Mouse (Mus musculus): Measurements from ENCODE around the gene Nr5a1.
A peak's percentile ranks its signal among the peaks of the same experiment; 100 is the strongest.

The Nr5a1 gene

DNA sequence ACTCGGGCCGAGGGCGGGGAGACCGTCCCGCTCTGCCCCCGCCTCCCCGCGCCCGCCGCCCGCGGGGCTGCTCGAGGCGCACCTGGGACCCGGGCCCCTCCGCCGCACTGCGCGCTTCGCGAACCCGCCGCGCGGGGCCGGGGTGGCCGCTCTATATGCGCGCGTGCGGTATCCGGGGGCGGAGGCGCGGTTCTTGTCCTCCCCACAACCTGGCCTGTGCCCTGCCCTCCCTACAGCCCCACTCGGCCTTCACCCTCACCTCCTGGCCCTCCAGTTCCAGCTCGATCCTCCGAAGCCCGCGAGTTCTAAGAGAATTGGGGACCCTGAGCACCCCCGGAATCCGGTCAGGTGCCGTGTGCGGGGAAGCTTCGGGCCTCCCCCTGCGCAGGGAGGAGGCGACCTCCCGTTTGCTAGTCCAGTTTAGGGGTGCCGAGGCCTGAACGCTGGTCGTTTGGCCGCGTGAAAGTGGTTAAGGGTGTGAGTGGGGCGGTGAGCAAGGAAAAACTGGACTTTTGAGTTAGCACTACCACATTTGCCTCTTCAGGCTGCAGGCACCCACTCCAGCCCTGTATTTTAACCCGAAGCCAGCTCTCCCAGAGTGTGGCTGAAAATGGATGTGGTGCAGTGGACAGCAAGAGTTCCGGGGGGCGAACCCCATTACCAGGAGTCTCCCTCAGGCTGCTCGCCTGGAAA lies 2.1 kb downstream of the Nr5a1 start:
- no peaks in the 10 kb centered on the region for H3K36me3 ChIP-seq (ENCODE audit: control insufficient read depth, insufficient read depth, low read length, poor library complexity, severe bottlenecking)
- DNase-seq (ENCODE audit: low read depth, low spot score) = no peak
- no peaks in the 10 kb centered on the region for H3K27me3 ChIP-seq (ENCODE audit: control insufficient read depth, insufficient read depth, low read length, poor library complexity, severe bottlenecking)

DNA sequence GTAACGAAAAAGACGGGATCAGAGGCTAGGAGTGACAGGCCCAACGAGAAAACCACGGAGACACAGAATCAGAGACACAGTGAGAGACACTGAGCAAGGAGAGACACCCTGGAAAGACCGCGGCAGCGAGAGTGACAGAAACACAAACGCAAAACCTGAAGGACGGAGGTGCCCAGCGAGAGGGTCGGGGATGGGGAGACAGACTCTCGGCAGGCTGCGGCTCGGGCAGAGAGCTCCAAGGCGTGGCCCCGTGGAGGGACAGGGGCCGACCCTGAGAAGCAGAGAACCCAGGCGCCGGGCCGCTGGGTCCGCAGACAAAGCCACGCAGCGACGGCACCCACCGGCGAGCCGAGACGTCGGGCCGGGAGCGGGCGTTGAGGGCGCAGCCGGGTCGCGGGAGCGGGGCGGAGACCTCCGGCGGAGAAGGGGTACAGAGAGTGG lies 2.9 kb downstream of the Nr5a1 start:
- Histone ChIP-seq H3K36me3 (ENCODE audit: control insufficient read depth, insufficient read depth, low read length, poor library complexity, severe bottlenecking) (no peaks in the 10 kb centered on the region), H3K27me3 (ENCODE audit: control insufficient read depth, insufficient read depth, low read length, poor library complexity, severe bottlenecking) (no peaks in the 10 kb centered on the region)
- no peak for DNase-seq (ENCODE audit: low read depth, low spot score)

DNA sequence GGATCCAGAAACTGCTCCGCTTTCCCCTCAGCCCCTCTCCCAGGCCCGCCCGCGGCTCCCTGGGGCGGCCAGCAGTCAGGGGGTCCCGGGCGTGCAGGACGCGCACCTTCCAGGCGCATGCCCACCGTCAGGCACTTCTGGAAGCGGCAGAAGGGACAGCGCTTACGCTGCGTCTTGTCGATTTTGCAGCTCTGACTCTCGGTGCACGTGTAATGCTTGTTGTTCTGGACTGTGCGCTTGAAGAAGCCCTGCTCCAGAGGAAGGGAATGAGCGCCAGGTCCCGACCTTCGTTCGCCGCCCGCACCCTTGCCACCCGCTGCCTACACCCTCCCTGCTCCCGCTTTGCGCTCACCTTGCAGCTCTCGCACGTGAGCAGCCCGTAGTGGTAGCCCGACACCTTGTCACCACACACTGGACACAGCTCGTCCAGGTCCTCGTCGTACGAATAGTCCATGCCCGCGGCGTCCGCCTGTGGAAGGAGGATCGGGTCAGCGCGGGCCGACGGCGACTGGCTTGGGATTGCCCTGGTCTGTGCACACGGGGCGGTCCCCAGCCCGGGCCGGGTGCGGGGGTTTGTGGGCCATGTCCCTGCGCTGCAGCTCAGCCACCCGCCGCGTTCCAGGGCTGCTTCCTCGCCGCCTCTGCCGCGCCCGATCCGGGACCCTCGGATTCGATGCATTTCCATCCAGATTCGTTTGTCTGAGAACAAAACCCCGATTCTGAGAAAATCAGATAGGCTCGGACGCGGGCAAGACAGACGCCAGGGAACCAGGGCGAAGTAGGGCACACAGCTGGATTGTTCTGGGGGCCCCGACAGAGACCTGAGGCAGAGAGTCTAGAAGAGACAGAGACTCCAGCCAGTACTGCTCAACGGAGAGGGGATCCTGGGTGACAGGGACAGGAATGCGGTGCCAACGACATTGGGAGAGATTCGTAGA lies 3.8 kb downstream of the Nr5a1 start:
- no peak for DNase-seq (ENCODE audit: low read depth, low spot score)
- no peaks in the 10 kb centered on the region for H3K36me3 ChIP-seq (ENCODE audit: control insufficient read depth, insufficient read depth, low read length, poor library complexity, severe bottlenecking)
- no peaks in the 10 kb centered on the region for H3K27me3 ChIP-seq (ENCODE audit: control insufficient read depth, insufficient read depth, low read length, poor library complexity, severe bottlenecking)

DNA sequence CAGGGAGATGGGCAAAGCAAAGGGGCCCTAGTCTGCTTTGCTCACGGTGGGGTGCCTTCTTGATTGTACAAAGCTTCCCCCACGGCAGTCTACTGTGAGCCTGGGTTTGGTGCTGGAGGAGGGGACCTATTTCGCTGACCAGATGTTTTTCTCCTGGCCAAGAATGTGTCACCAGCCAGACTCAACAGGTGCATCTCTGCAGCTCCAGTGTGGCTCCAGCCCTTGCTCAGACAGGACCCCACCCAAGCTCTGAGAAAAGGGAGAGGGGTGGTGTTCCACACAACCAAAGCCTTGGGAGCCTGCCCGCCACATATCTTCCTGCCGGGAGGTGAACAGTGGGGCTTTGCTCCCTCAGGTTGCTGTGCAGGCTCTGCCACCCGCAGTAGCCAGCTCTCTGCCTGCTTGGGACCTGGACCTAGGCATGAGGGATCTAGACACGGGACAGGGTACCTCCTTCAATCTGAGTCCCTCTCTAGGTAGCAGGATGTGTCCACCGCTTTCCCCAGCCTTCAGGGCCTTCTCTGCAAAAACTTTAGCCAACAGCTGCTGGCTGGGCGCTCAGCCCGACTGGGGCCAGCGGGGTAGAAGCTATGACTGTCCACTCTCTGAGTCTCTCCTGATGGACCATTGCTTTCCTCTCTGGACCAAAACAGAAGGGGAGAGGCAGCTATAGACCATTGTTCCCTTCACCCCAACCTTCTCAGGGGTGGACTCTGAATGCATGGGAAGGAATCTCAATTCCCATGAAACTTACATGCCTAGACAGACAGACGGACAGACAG lies 5.2 kb downstream of the Nr5a1 start:
- no peak for DNase-seq (ENCODE audit: low read depth, low spot score)
- H3K27me3 ChIP-seq (ENCODE audit: control insufficient read depth, insufficient read depth, low read length, poor library complexity, severe bottlenecking) = no peaks in the 10 kb centered on the region
- H3K36me3 ChIP-seq (ENCODE audit: control insufficient read depth, insufficient read depth, low read length, poor library complexity, severe bottlenecking) = no peaks in the 10 kb centered on the region

DNA sequence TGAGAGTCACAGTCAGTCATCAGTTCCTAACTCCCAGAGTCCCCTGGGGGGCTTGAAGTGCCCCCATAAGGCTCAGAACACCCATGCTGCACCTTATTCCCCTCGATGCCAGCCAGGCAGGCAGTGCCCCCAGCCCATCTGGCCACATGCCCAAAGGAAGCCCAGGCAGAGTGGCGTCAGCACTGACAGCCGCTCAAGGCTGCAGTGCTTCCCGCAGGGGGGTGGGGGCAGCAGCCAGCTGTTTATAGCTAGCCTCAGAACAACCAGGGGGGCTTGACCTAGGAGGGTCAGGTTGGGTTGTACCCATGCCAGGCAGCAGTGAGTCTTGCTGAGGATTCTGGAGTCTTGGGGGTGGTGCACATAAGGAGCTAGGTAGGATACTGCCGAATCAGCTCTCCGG lies 7.7 kb downstream of the Nr5a1 start:
- H3K36me3 ChIP-seq (ENCODE audit: control insufficient read depth, insufficient read depth, low read length, poor library complexity, severe bottlenecking) = no peaks in the 10 kb centered on the region
- DNase-seq (ENCODE audit: low read depth, low spot score) = no peak

DNA sequence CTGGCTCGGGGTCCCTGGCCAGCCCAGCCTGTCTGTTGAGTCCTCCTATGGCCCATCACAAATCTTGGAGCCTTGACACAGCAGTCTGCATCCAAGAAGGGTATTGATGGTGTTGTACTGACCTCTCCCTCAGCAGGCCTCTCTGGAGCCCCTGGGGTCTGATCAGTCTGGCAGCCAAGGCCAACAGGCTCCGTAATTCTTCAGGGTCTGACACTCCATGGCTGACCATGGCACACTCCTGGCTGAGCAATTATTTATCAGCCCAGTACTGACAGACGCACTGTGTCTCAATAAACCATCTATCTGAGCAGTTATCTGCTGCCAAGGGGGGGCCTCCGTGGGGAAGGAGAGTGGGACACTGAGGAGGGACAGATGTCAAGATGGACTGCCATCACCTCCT lies 9.3 kb downstream of the Nr5a1 start:
- DNase-seq (ENCODE audit: low read depth, low spot score) = no peak
- no peaks in the 10 kb centered on the region for H3K36me3 ChIP-seq (ENCODE audit: control insufficient read depth, insufficient read depth, low read length, poor library complexity, severe bottlenecking)
- H3K27me3 ChIP-seq (ENCODE audit: control insufficient read depth, insufficient read depth, low read length, poor library complexity, severe bottlenecking) = no peaks in the 10 kb centered on the region

More for the DNA sequence above, 7.7 kb downstream of the Nr5a1 start:
- no peaks in the 10 kb centered on the region for H3K27me3 ChIP-seq (ENCODE audit: control insufficient read depth, insufficient read depth, low read length, poor library complexity, severe bottlenecking)

DNA sequence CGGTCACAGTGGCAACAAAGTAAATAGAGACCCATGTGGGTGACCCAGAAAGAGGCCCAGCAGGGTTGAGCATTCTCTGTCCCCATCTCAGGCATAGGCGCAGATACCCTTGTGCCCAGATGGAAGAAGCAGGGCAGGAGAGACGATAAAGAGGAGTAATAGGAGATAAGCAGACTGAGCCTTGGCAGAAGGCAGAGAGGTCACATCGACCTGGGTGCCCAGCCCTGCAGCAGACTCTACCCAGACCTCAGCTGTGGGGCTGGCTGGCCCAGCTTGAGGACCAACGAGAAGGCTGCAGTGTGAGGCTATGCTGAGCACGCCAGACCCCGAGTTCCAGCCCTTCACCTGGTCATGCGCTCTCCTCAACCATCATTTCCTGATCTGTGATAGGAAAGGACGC lies 10.0 kb downstream of the Nr5a1 start:
- H3K27me3 ChIP-seq (ENCODE audit: control insufficient read depth, insufficient read depth, low read length, poor library complexity, severe bottlenecking) = no peaks in the 10 kb centered on the region
- no peaks in the 10 kb centered on the region for H3K36me3 ChIP-seq (ENCODE audit: control insufficient read depth, insufficient read depth, low read length, poor library complexity, severe bottlenecking)
- no peak for DNase-seq (ENCODE audit: low read depth, low spot score)

DNA sequence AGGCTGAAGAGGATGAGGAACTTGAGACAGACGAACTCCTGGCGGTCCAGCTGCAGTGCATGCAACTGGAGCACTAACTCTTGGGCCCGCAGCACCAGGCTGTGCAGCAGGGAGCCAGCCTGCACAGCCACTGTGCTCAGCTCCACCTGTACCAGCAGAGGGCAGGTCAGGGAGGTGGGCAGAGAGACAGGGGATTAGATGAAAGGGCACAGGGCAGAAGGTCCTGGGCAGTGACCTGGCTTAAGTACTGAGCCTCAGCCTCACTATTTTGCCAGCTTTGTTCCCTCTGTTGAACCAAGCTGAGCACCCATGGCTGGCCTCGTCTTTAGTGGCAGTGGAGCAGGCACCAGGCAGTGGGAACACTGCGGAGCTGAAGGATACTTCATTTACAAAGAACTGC lies 14.2 kb downstream of the Nr5a1 start:
- Histone ChIP-seq H3K27me3 (ENCODE audit: control insufficient read depth, insufficient read depth, low read length, poor library complexity, severe bottlenecking) (no peaks in the 10 kb centered on the region), H3K36me3 (ENCODE audit: control insufficient read depth, insufficient read depth, low read length, poor library complexity, severe bottlenecking) (no peaks in the 10 kb centered on the region)
- no peak for DNase-seq (ENCODE audit: low read depth, low spot score)

DNA sequence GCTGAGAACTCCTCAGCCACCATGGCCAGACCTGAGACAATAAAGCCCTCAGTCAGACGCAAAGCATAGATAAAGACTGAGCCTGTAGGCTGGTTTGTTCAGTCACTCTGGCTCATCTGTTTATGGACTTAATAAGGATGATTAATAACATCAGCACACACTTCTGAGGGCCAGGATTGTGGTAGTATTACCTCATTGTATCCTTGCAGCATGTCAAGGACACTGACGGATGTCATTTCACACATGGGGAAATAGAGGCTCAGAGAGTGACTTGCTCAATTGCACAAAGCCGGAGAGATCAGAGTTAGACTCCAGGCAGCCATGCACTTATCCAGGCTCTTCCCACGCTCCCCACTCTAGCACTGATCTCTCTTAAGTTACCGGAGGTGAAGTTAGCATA lies 15.7 kb downstream of the Nr5a1 start:
- Histone ChIP-seq H3K36me3 (ENCODE audit: control insufficient read depth, insufficient read depth, low read length, poor library complexity, severe bottlenecking) (no peaks in the 10 kb centered on the region), H3K27me3 (ENCODE audit: control insufficient read depth, insufficient read depth, low read length, poor library complexity, severe bottlenecking) (no peaks in the 10 kb centered on the region)
- DNase-seq (ENCODE audit: low read depth, low spot score) = no peak

DNA sequence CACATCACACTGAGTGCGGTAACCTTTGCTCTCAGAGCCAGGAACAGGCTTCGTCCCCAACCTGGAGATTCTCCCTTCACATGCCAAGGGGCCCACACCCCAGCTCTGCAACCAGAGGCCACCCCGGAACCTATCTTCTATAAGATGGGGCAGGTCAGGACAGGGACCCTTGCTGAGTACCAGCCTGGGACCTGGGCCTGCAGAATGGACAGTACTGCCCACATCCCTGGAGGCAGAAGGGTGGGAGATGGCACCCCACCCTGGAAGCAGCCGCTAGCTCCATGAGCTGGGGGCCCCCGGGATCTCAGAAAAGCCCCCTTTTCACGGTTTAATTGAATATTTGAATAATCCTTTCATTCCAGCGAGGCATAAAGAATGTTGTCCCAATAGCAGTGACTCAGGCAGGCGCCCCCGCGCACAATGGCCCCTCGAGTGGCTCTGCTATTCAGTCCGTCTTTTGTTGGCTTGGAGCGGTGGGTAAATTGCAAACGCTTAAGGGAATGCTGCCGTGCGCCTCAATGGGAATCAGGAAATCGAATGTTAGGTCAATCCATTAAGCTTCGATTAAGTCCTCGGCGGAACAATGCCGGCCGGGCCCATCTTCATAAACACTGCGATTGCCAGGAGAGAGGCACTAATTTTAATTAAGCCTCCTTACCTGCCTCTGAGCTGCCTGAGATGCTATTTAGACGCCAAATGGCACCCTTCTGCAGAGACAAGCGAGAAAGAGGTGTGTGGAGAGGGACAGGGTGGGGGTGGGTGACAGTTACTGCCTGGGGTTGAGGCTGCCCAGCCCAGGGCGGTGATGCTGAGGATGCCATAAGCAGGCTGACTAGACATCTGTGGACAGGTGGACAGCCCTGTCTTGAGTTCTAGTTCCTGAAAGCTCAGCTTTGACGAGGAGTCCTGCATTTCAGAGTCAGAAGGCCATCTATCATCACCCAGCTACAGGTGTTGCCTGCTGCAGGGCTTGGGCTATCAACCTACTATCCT lies 16.9 kb downstream of the Nr5a1 start:
- Histone ChIP-seq H3K27me3 (ENCODE audit: control insufficient read depth, insufficient read depth, low read length, poor library complexity, severe bottlenecking) (no peaks in the 10 kb centered on the region), H3K36me3 (ENCODE audit: control insufficient read depth, insufficient read depth, low read length, poor library complexity, severe bottlenecking) (no peaks in the 10 kb centered on the region)
- no peak for DNase-seq (ENCODE audit: low read depth, low spot score)

DNA sequence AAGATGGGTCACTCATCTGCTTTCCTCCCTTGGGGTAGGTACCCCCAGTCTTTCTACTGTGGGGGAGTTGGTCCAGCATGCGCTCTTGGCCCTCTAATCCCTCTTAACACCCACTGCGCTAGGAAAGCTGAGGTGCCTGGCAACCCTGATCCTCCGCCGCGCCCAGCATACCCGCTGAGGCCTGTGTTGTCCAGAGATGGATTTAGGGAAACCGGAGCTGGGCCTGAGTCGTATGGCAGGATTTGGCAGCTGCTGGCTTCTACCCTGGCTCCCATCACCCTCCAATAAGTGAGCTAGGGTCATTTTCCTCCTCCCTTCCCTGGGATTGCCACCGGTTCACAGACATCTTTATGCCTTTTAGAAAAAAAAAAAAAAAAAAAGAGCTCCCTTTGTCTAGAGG lies 18.6 kb downstream of the Nr5a1 start:
- DNase-seq (ENCODE audit: low read depth, low spot score) = no peak
- Histone ChIP-seq H3K36me3 (ENCODE audit: control insufficient read depth, insufficient read depth, low read length, poor library complexity, severe bottlenecking) (no peaks in the 10 kb centered on the region), H3K27me3 (ENCODE audit: control insufficient read depth, insufficient read depth, low read length, poor library complexity, severe bottlenecking) (no peaks in the 10 kb centered on the region)

DNA sequence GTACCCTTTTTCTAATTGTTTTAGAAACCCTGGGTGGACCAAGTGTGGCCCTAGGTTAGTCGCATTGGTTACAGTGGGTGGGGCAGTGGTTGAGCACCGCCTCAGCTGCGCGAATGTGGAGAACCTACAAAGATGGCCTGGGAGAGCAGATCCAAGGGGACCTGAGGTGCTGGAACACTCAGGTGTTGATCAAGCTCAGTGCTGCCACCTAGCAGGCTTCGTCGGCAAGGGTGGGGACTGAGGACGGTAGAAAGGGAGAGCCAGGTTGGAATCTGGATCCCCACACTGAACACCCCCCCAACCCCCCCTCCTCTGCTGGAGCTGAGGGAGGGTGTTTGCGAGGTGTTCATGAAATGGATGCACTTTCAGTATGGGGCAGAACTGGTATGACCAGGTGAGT lies 22.8 kb downstream of the Nr5a1 start:
- no peaks in the 10 kb centered on the region for H3K36me3 ChIP-seq (ENCODE audit: control insufficient read depth, insufficient read depth, low read length, poor library complexity, severe bottlenecking)
- peak; percentile 42 for DNase-seq (ENCODE audit: low read depth, low spot score)
- H3K27me3 ChIP-seq (ENCODE audit: control insufficient read depth, insufficient read depth, low read length, poor library complexity, severe bottlenecking) = no peaks in the 10 kb centered on the region

DNA sequence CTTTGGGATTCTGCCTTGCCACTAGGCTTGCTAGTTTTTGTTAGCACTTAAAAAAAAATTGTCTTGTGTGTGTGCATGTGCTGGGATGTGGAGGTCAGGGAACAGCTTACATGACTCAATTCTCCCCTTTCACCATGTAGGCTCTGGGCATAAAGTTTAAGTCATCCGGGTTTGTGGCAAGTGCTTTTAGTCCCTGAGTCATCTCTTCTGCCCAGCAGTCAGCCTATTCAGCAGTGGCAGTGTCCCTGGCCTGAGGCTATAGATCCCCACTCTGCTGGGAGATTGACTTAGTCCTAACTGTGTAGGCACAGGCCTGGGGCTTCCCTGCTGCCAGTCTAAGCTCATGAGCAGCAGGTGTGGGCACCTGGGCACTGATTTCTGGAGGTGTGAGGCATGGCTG lies 24.5 kb downstream of the Nr5a1 start:
- H3K27me3 ChIP-seq (ENCODE audit: control insufficient read depth, insufficient read depth, low read length, poor library complexity, severe bottlenecking) = no peaks in the 10 kb centered on the region
- DNase-seq (ENCODE audit: low read depth, low spot score) = no peak

More for the DNA sequence above, 24.5 kb downstream of the Nr5a1 start:
- no peaks in the 10 kb centered on the region for H3K36me3 ChIP-seq (ENCODE audit: control insufficient read depth, insufficient read depth, low read length, poor library complexity, severe bottlenecking)
